Mouse (Mus musculus): ENCODE data around the gene Gm36079. TPM values are rescaled to one million over a fixed set of nuclear protein-coding genes. Genes with fewer than 3 reads are reported as not detected.
"Not testable (repeated sequence)": the region's sequence is repeated elsewhere in the genome, so short reads cannot be mapped to it uniquely, and the experiment has no call there.

Gene Gm36079
- polyA plus RNA-seq, 1 experiment from 2014 or later: not detected

DNA sequence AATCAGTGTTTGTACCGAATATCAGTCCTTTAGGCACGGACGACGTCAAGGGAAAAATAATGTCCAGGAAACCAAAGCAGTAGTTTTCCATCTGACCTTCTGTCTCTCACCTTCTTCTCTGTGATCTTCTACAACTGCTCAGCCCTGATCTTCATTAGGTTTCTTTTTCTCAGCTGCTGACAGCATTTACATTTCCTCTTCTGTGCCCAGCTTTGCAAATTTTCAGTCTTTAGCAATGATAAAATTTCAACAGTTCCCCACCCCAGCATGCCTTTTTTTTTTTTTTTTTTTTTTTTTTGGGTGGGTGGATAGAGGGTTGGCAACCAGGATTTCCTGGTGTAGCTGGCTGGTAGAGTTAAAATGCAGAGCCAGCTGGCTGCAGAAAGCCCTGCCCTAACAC is 27.6 kb downstream of the Gm36079 start:
- H3K36me3 ChIP-seq; H3K4me3 ChIP-seq; H3K9me3 ChIP-seq; DNase-seq (ENCODE audit: low spot score); H3K27me3 ChIP-seq (ENCODE audit: insufficient read depth, poor library complexity, severe bottlenecking); H3K27ac ChIP-seq; H3K4me1 ChIP-seq (replicated peaks): not testable (repeated sequence)
- no CpG with 5 or more reads among the region's 4 CpGs for WGBS

DNA sequence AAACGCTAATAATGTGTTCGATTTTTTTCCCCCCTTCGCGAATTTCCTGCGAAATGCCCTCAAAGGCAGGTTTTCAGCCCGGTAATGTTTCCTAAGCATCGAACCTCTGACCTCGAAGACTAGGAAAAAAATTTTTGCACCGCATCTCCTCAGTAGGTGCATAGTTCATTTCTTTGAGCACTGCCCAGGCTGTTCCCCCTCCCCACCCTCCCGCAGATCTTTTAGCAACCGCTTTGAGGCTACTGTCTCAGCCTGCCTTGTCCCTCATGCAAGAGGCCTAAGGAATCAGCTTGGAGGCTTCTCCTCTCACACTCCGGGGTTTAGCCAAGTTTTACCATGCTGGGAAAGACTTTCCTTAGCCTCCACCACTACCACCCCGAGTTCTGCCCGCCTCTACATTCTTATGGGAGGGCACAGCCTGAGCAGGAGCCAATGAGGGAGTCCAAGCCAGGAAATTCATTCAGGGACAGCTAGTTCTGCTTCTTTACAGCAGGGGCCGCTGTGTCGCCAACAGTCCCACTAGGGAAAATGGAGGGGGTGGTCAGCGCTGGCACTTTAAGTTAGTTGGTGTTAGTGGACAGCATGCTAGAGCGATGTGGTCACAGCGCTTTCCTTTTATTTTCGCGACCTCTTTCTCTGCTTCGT is 28.2 kb downstream of the Gm36079 start:
- not testable (repeated sequence) for H3K4me1 ChIP-seq (replicated peaks); DNase-seq (ENCODE audit: low spot score); H3K4me3 ChIP-seq; H3K9me3 ChIP-seq; H3K36me3 ChIP-seq; H3K27me3 ChIP-seq (ENCODE audit: insufficient read depth, poor library complexity, severe bottlenecking); H3K27ac ChIP-seq
- WGBS: no CpG with 5 or more reads among the region's 22 CpGs

- not testable (repeated sequence) for H3K36me3 ChIP-seq; DNase-seq (ENCODE audit: low spot score); H3K4me1 ChIP-seq (replicated peaks); H3K9me3 ChIP-seq; H3K27me3 ChIP-seq (ENCODE audit: insufficient read depth, poor library complexity, severe bottlenecking); H3K27ac ChIP-seq; H3K4me3 ChIP-seq
- no CpG with 5 or more reads among the region's 10 CpGs for WGBS
Measured at GRCm38 (mm10) chr13:119991917-119992496, 34.8 kb downstream of the Gm36079 start.

- not testable (repeated sequence) for H3K9me3 ChIP-seq; DNase-seq (ENCODE audit: low spot score); H3K27me3 ChIP-seq (ENCODE audit: insufficient read depth, poor library complexity, severe bottlenecking); H3K36me3 ChIP-seq; H3K4me3 ChIP-seq; H3K4me1 ChIP-seq (replicated peaks); H3K27ac ChIP-seq
- no CpG with 5 or more reads among the region's 13 CpGs for WGBS
Measured at GRCm38 (mm10) chr13:119991264-119991663, 35.5 kb downstream of the Gm36079 start.

Other genes with a start within 250 kb of the Gm36079 start
- gene Zfp131, start 236.1 kb downstream of the Gm36079 start, polyA plus RNA-seq (2016; fragmentation: Nextera tagmentation; extraction: Ambion mirVana): 35.0 and 39.8 TPM in 2 replicates
- gene AF067063, start 196.8 kb downstream of the Gm36079 start, polyA plus RNA-seq (2016; fragmentation: Nextera tagmentation; extraction: Ambion mirVana): not detected in 2 replicates
- not detected in 2 replicates for gene D13Ertd608e, start 191.0 kb downstream of the Gm36079 start, polyA plus RNA-seq (2016; fragmentation: Nextera tagmentation; extraction: Ambion mirVana)
- not detected in 2 replicates for gene Tcstv1, start 132.2 kb downstream of the Gm36079 start, polyA plus RNA-seq (2016; fragmentation: Nextera tagmentation; extraction: Ambion mirVana)
- gene Gm21761, start 97.7 kb downstream of the Gm36079 start, polyA plus RNA-seq (2016; fragmentation: Nextera tagmentation; extraction: Ambion mirVana): not detected in 2 replicates
- not detected in 2 replicates for gene B020031M17Rik, start 76.2 kb downstream of the Gm36079 start, polyA plus RNA-seq (2016; fragmentation: Nextera tagmentation; extraction: Ambion mirVana)
- not detected in 2 replicates for gene Gm21188, start 25.2 kb upstream of the Gm36079 start, polyA plus RNA-seq (2016; fragmentation: Nextera tagmentation; extraction: Ambion mirVana)
- gene Gm20767, start 113.2 kb upstream of the Gm36079 start, polyA plus RNA-seq (2016; fragmentation: Nextera tagmentation; extraction: Ambion mirVana): not detected in 2 replicates
- gene Gm21818, start 145.4 kb upstream of the Gm36079 start, polyA plus RNA-seq (2016; fragmentation: Nextera tagmentation; extraction: Ambion mirVana): not detected in 2 replicates
- gene Gm21762, start 188.9 kb upstream of the Gm36079 start, polyA plus RNA-seq (2016; fragmentation: Nextera tagmentation; extraction: Ambion mirVana): not detected in 2 replicates
- not detected in 2 replicates for gene Gm21731, start 212.1 kb upstream of the Gm36079 start, polyA plus RNA-seq (2016; fragmentation: Nextera tagmentation; extraction: Ambion mirVana)
- not detected in 2 replicates for gene AF067061, start 236.1 kb upstream of the Gm36079 start, polyA plus RNA-seq (2016; fragmentation: Nextera tagmentation; extraction: Ambion mirVana)